Mouse (Mus musculus): ENCODE results near the gene St6galnac5. TPM values are rescaled to one million over a fixed set of nuclear protein-coding genes. Genes with fewer than 3 reads are reported as not detected.
A peak's percentile ranks its signal among the peaks of the same experiment; 100 is the strongest.

Gene St6galnac5
- polyA plus RNA-seq, 1 experiment, result 1.2 TPM

GRCm38 (mm10) chr3:152951634-152952545 lies 30.2 kb downstream of the St6galnac5 start:
- Histone ChIP-seq H3K36me3 (ENCODE audit: control insufficient read depth, insufficient read depth, low read length) (no peaks in the 10 kb centered on the region), H3K27ac (ENCODE audit: insufficient read depth, low read length) (no peak overlapping the region), H3K27me3 (ENCODE audit: control insufficient read depth, insufficient read depth, low read length) (no peaks in the 10 kb centered on the region), H3K4me3 (ENCODE audit: extremely low read depth, insufficient read depth, insufficient read length) (no peak overlapping the region), H3K4me1 (ENCODE audit: control insufficient read depth, insufficient read depth, insufficient read length) (0 out of 2 replicates have a peak, but pooled peaks cover 3% of the 10 kb centered on the region)
- whole genome bisulfite sequencing, result 51% methylated on average over 11 of the region's 11 CpGs
- TF ChIP-seq CTCF (IDR thresholded peaks at IDR 0.05; ENCODE audit: extremely low read depth, insufficient read depth, insufficient read length, insufficient replicate concordance) (no peak), POLR2A (IDR thresholded peaks at IDR 0.05; ENCODE audit: low read depth, low read length) (no peak)
- no peak for DNase-seq (ENCODE audit: low read depth in 1 of 2, low spot score in 2 of 2)

GRCm38 (mm10) chr3:152950914-152951313 lies 31.1 kb downstream of the St6galnac5 start:
- WGBS, result 91% methylated on average over 9 of the region's 9 CpGs
- DNase-seq (ENCODE audit: low read depth in 1 of 2, low spot score in 2 of 2), result no peak
- no peak overlapping the region for H3K4me3 ChIP-seq (ENCODE audit: extremely low read depth, insufficient read depth, insufficient read length)
- no peaks in the 10 kb centered on the region for H3K27me3 ChIP-seq (ENCODE audit: control insufficient read depth, insufficient read depth, low read length)
- peak overlapping the region; percentile 66; the same call in 1 of the 2 replicates for H3K27ac ChIP-seq (ENCODE audit: insufficient read depth, low read length)
- no peak for TF ChIP-seq CTCF (IDR thresholded peaks at IDR 0.05; ENCODE audit: extremely low read depth, insufficient read depth, insufficient read length, insufficient replicate concordance)
- H3K4me1 ChIP-seq (ENCODE audit: control insufficient read depth, insufficient read depth, insufficient read length), result 0 out of 2 replicates have a peak, but pooled peaks cover 3% of the 10 kb centered on the region
- H3K36me3 ChIP-seq (ENCODE audit: control insufficient read depth, insufficient read depth, low read length), result no peaks in the 10 kb centered on the region

DNA sequence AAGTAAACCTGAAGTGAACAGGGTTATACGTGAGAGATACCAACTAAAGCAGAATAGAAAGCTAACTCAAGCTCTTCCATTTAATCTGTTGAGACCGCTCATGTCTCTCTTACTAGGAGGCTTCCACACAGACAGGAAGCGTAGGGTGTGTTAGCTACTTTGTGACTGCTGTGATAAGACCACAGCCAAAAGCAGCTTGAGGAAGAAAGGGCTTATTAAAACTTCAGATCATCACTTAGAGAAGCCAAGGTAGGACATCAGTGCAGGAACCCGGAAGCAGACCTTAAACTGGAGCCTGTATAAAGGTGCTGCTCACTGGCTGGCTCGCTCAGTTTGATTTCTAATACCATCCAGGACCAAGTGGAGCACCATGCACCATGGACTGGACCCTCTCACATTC lies 31.7 kb downstream of the St6galnac5 start:
- no peak for TF ChIP-seq CTCF (IDR thresholded peaks at IDR 0.05; ENCODE audit: extremely low read depth, insufficient read depth, insufficient read length, insufficient replicate concordance)
- TF ChIP-seq POLR2A (IDR thresholded peaks at IDR 0.05; ENCODE audit: low read depth, low read length), result no peak
- 63% methylated on average over 5 of the region's 5 CpGs for WGBS

DNA sequence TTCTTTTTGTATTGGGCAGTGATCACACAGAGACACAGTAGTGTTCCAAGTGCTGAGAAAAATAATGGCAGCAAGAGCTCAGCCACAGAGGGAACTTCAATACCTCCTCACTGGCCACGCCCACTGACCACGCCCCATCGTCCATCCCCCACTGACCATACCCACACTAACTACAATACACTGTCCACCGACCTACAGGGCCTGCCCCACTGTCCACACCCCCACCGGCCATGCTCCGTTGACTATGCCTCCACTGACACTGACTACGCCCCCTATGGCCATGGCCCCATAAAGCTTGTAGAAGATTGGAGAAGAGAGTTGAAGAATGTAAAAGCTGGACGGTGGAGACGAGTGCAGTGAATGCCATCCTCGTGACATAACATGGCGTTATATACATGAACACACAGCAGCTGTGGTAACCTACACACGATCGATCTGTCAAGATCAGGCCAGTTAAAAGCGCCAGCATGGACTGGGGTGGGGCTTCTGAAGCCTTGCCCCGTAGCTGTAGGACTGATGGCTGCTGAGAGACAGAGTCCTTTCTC lies 32.7 kb downstream of the St6galnac5 start:
- 94% methylated on average over 15 of the region's 15 CpGs for WGBS
- DNase-seq (ENCODE audit: low read depth in 1 of 2, low spot score in 2 of 2), result no peak
- TF ChIP-seq POLR2A (IDR thresholded peaks at IDR 0.05; ENCODE audit: low read depth, low read length) (no peak), CTCF (IDR thresholded peaks at IDR 0.05; ENCODE audit: extremely low read depth, insufficient read depth, insufficient read length, insufficient replicate concordance) (no peak)
- Histone ChIP-seq H3K27me3 (ENCODE audit: control insufficient read depth, insufficient read depth, low read length) (no peaks in the 10 kb centered on the region), H3K4me1 (ENCODE audit: control insufficient read depth, insufficient read depth, insufficient read length) (0 out of 2 replicates have a peak, but pooled peaks cover 3% of the 10 kb centered on the region), H3K27ac (ENCODE audit: insufficient read depth, low read length) (no peak overlapping the region), H3K4me3 (ENCODE audit: extremely low read depth, insufficient read depth, insufficient read length) (no peak overlapping the region), H3K36me3 (ENCODE audit: control insufficient read depth, insufficient read depth, low read length) (no peaks in the 10 kb centered on the region)

More for the DNA sequence above, 31.7 kb downstream of the St6galnac5 start:
- 0 out of 2 replicates have a peak, but pooled peaks cover 3% of the 10 kb centered on the region for H3K4me1 ChIP-seq (ENCODE audit: control insufficient read depth, insufficient read depth, insufficient read length)
- no peak overlapping the region for H3K4me3 ChIP-seq (ENCODE audit: extremely low read depth, insufficient read depth, insufficient read length)
- H3K27me3 ChIP-seq (ENCODE audit: control insufficient read depth, insufficient read depth, low read length), result no peaks in the 10 kb centered on the region
- H3K27ac ChIP-seq (ENCODE audit: insufficient read depth, low read length), result peak overlapping the region; percentile 66
- no peak for DNase-seq (ENCODE audit: low read depth in 1 of 2, low spot score in 2 of 2)
- H3K36me3 ChIP-seq (ENCODE audit: control insufficient read depth, insufficient read depth, low read length), result no peaks in the 10 kb centered on the region

DNA sequence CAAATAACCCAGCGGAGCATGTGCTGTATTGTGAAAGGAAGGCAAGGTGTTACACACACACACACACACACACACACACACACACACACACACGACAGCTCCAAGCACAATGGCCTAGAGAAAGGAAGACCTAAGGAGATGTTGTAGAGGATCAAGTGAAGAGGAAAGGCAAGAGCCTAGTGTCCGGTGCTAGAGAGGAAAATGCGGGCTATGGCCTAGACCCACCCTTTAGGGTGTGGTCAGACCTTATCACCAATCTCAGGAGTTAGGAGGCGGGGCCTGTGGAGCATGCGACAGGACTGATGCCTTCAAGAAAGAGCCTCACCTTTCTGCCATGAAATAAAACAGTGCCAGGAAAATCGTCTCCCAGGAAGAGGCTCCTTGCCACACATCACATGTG lies 33.5 kb downstream of the St6galnac5 start:
- Histone ChIP-seq H3K27me3 (ENCODE audit: control insufficient read depth, insufficient read depth, low read length) (no peaks in the 10 kb centered on the region), H3K36me3 (ENCODE audit: control insufficient read depth, insufficient read depth, low read length) (no peaks in the 10 kb centered on the region), H3K4me3 (ENCODE audit: extremely low read depth, insufficient read depth, insufficient read length) (no peak overlapping the region), H3K27ac (ENCODE audit: insufficient read depth, low read length) (no peak overlapping the region), H3K4me1 (ENCODE audit: control insufficient read depth, insufficient read depth, insufficient read length) (0 out of 2 replicates have a peak, but pooled peaks cover 3% of the 10 kb centered on the region)
- 86% methylated on average over 7 of the region's 7 CpGs for WGBS
- DNase-seq (ENCODE audit: low read depth in 1 of 2, low spot score in 2 of 2), result no peak
- TF ChIP-seq POLR2A (IDR thresholded peaks at IDR 0.05; ENCODE audit: low read depth, low read length), result no peak
- no peak for TF ChIP-seq CTCF (IDR thresholded peaks at IDR 0.05; ENCODE audit: extremely low read depth, insufficient read depth, insufficient read length, insufficient replicate concordance)

- TF ChIP-seq CTCF (IDR thresholded peaks at IDR 0.05; ENCODE audit: extremely low read depth, insufficient read depth, insufficient read length, insufficient replicate concordance) (no peak), POLR2A (IDR thresholded peaks at IDR 0.05; ENCODE audit: low read depth, low read length) (no peak)
- no peak for DNase-seq (ENCODE audit: low read depth in 1 of 2, low spot score in 2 of 2)
- H3K27ac ChIP-seq (ENCODE audit: insufficient read depth, low read length), result no peak overlapping the region
- no peaks in the 10 kb centered on the region for H3K36me3 ChIP-seq (ENCODE audit: control insufficient read depth, insufficient read depth, low read length)
- H3K4me3 ChIP-seq (ENCODE audit: extremely low read depth, insufficient read depth, insufficient read length), result no peak overlapping the region
- WGBS, result 93% methylated on average over 11 of the region's 11 CpGs
- H3K27me3 ChIP-seq (ENCODE audit: control insufficient read depth, insufficient read depth, low read length), result no peaks in the 10 kb centered on the region
- H3K4me1 ChIP-seq (ENCODE audit: control insufficient read depth, insufficient read depth, insufficient read length), result 0 out of 2 replicates have a peak, but pooled peaks cover under 1% of the 10 kb centered on the region
Measured at GRCm38 (mm10) chr3:152947031-152947640, 34.9 kb downstream of the St6galnac5 start.

All from spleen, adult 2 months (tissue).